Mouse (Mus musculus) cerebellum, adult 2 months (tissue): Measurements from ENCODE around the gene Mphosph9.

ENCODE experiments used
- CTCF ChIP-seq: fragments of 200-500 bp; IDR thresholded peaks from 2 replicates; pipeline ENCODE4 v1.5.1; 2011; ENCODE audit warnings: low read depth, mild to moderate bottlenecking, control low read depth, low read length, moderate library complexity, borderline replicate concordance; ENCODE audit not compliant: insufficient read depth
- POLR2A ChIP-seq: fragments of 200-500 bp; IDR thresholded peaks from 2 replicates; pipeline ENCODE4 v1.6.1; 2011; ENCODE audit warnings: low read length, control low read depth, borderline replicate concordance; ENCODE audit not compliant: insufficient read depth

DNA sequence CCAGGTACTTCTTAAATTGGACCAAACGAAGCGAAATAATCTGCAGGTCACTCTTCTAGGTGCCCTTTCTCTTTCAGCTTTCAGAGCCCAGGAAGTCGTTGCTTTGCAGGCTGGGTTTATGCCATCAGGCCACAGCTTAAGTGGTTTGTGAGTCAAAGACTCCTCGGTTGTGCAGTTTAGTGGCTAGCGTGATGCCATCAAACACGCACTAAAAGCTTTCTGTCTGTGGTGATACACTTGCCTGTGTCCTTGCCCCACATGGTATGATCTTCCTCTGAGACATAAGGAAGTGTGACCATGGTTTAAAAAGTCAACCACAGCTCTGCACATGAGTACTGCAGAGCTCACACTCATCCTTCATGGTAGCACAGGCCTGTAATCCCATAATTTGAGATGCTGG, 2.3 kb upstream of the Mphosph9 start:
- TF ChIP-seq CTCF (no peak), POLR2A (no peak)
